Mouse (Mus musculus) liver, adult 2 months (tissue): ENCODE measurements around the gene Card11. TPM values are rescaled to one million over a fixed set of nuclear protein-coding genes. Genes with fewer than 3 reads are reported as not detected.
A peak's percentile ranks its signal among the peaks of the same experiment; 100 is the strongest.

Source experiments
- DNase-seq: peaks from one replicate; pipeline ENCODE4 v3.0.0-alpha.2; 2011; ENCODE audit warnings: low read depth, low spot score; ENCODE audit errors: extremely low read depth
- H3K27ac ChIP-seq: fragments of 200-500 bp; replicated peaks from 2 replicates; pipeline ENCODE4 v1.5.1; 2012; ENCODE audit warnings: low read depth, mild to moderate bottlenecking, control low read depth, inconsistent platforms, low read length; ENCODE audit not compliant: insufficient read depth
- H3K27me3 ChIP-seq: fragments of 200-500 bp; 2 replicates; pipeline ENCODE4 v1.6.1; 2012; ENCODE audit warnings: mild to moderate bottlenecking, moderate library complexity, low read length, inconsistent platforms; ENCODE audit not compliant: control insufficient read depth, insufficient read depth
- H3K36me3 ChIP-seq: fragments of 200-500 bp; 2 replicates; pipeline ENCODE4 v1.6.1; 2012; ENCODE audit warnings: low read length, inconsistent platforms; ENCODE audit not compliant: control insufficient read depth, insufficient read depth
- H3K4me1 ChIP-seq: fragments of 200-500 bp; 2 replicates; pipeline ENCODE4 v1.6.1; 2011; ENCODE audit warnings: low read length; ENCODE audit not compliant: control insufficient read depth, insufficient read depth
- H3K4me3 ChIP-seq: fragments of 200-500 bp; 2 replicates; pipeline ENCODE4 v1.5.1; 2011; ENCODE audit warnings: low read depth, mild to moderate bottlenecking, control low read depth, low read length, moderate library complexity; ENCODE audit not compliant: insufficient read depth
- H3K79me2 ChIP-seq: fragments of 200-500 bp; 2 replicates; pipeline ENCODE4 v1.6.1; 2012; ENCODE audit warnings: inconsistent platforms, mild to moderate bottlenecking, low read length, moderate library complexity; ENCODE audit not compliant: control insufficient read depth, insufficient read depth
- H3K9ac ChIP-seq: fragments of 200-500 bp; 2 replicates; pipeline ENCODE4 v1.6.1; 2012; ENCODE audit warnings: low read depth, mild to moderate bottlenecking, control low read depth, inconsistent platforms, low read length
- CTCF ChIP-seq: fragments of 200-500 bp; IDR thresholded peaks from 2 replicates; pipeline ENCODE4 v1.5.1; 2011; ENCODE audit warnings: low read depth, low read length, control low read depth
- POLR2A ChIP-seq: fragments of 200-500 bp; IDR thresholded peaks from 2 replicates; pipeline ENCODE4 v1.6.1; 2011; ENCODE audit warnings: low read length, control low read depth; ENCODE audit not compliant: insufficient read depth; ENCODE audit errors: extremely low read depth
- WGBS: fragments of 180-500 bp; shearing (Covaris S2); methylation state at CpG from one replicate; pipeline ENCODE4 v1.1.7; 2018; 5-methylcytosine and 5-hydroxymethylcytosine counted together
- polyA plus RNA-seq: library from polyadenylated mRNA; depleted of rRNA; stranded (reverse); fragments of >200 nt; gene quantifications from 2 replicates; pipeline ENCODE4 v1.2.3, GENCODE M21; 2012
- total RNA-seq: library from RNA; depleted of rRNA; stranded (reverse); fragments of >200 nt; gene quantifications from 2 replicates; pipeline ENCODE4 v1.2.3, GENCODE M21; 2014

Gene Card11
- total and polyA plus RNA-seq, 2 experiments: 0.09 to 0.71 TPM

DNA sequence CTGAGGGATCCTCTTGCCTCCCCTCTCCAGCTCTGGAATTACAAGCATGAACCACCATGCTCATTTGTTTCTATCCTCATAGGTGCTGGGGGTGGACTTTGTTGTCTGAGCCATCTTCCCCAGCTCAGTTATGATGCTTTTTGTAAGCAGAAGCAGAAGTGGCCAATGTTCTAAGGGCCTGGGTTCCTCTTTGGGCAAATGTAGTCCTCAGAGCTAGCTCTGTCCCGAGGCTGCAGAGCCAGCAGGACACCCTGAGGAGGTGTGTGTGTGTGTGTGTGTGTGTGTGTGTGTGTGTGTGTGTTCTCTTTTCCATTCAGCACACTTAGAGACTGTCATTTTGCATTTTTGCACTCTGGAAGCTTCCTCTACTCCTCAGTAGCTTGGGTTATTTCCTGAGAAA, 38.0 kb upstream of the Card11 start:
- Histone ChIP-seq H3K4me1 (no peaks in the 10 kb centered on the region), H3K4me3 (no peak overlapping the region), H3K36me3 (no peaks in the 10 kb centered on the region), H3K9ac (no peak overlapping the region), H3K27me3 (no peaks in the 10 kb centered on the region), H3K79me2 (no peaks in the 10 kb centered on the region), H3K27ac (no peak overlapping the region)
- WGBS: 50% methylated on average over 1 of the region's 1 CpGs
- peak; percentile 9 for DNase-seq
- TF ChIP-seq POLR2A (no peak), CTCF (no peak)

- Histone ChIP-seq H3K27me3 (no peaks in the 10 kb centered on the region), H3K27ac (no peak overlapping the region), H3K9ac (no peak overlapping the region), H3K4me1 (no peaks in the 10 kb centered on the region), H3K4me3 (no peak overlapping the region), H3K36me3 (no peaks in the 10 kb centered on the region), H3K79me2 (no peaks in the 10 kb centered on the region)
- 92% methylated on average over 6 of the region's 6 CpGs for WGBS
- TF ChIP-seq CTCF (no peak), POLR2A (no peak)
- DNase-seq: no peak
Observed at GRCm38 (mm10) chr5:141035346-141035745, 35.0 kb upstream of the Card11 start.

DNA sequence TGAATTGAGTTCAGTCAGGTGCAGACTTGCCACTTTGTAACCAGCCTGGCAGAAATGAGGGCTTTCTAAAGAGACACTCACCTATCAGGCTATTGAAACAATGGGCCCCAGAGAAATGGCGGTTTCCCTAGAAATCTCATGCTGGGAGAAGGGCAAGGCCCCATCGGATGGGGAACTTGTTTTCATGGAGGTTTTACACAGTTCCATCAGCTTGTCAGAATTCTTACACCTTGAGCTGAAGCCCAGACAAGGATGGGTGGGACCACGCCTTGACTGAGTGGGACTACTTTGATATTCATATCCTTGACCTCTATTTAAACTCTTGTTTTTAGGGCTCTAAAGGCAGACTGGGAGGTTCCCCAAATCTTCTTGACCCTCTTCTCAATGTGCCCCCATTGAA, 33.9 kb upstream of the Card11 start:
- Histone ChIP-seq H3K9ac (no peak overlapping the region), H3K4me1 (no peaks in the 10 kb centered on the region), H3K27ac (no peak overlapping the region), H3K27me3 (no peaks in the 10 kb centered on the region), H3K79me2 (no peaks in the 10 kb centered on the region), H3K4me3 (no peak overlapping the region), H3K36me3 (no peaks in the 10 kb centered on the region)
- WGBS: 77% methylated on average over 3 of the region's 3 CpGs
- TF ChIP-seq CTCF: no peak
- no peak for TF ChIP-seq POLR2A
- no peak for DNase-seq

DNA sequence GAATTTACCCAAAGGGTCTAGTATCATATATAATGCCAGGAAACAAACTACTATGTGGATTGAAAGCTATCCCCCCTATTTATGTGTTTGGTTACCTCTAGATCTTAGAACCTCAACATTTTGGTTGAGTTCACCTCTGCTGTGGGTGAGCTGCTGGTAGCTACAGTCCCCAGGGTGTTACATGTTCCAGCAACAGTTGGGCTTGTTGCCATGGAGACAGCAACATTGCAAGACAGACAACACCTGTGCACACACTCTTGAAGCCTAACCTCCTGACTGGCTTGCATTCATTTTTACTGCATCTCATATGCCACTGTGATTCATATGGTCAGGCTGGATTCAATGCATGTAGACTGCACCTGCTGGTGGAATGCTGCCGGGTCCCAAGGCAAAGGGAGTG, 32.6 kb upstream of the Card11 start:
- TF ChIP-seq CTCF (no peak), POLR2A (no peak)
- Histone ChIP-seq H3K4me1 (no peaks in the 10 kb centered on the region), H3K4me3 (no peak overlapping the region), H3K9ac (no peak overlapping the region), H3K27ac (no peak overlapping the region), H3K27me3 (no peaks in the 10 kb centered on the region), H3K79me2 (no peaks in the 10 kb centered on the region), H3K36me3 (no peaks in the 10 kb centered on the region)
- 90% methylated on average over 1 of the region's 1 CpGs for WGBS
- DNase-seq: no peak

- H3K4me1 ChIP-seq: no peaks in the 10 kb centered on the region
- no peak for DNase-seq
- no peak overlapping the region for H3K4me3 ChIP-seq
- TF ChIP-seq CTCF (no peak), POLR2A (no peak)
- H3K27me3 ChIP-seq: no peaks in the 10 kb centered on the region
- H3K27ac ChIP-seq: no peak overlapping the region
- no peak overlapping the region for H3K9ac ChIP-seq
- 91% methylated on average over 2 of the region's 2 CpGs for WGBS
- H3K36me3 ChIP-seq: no peaks in the 10 kb centered on the region
- H3K79me2 ChIP-seq: no peaks in the 10 kb centered on the region
Observed at GRCm38 (mm10) chr5:141029364-141029763, 29.0 kb upstream of the Card11 start.

GRCm38 (mm10) chr5:141025635-141026034, 25.3 kb upstream of the Card11 start:
- Histone ChIP-seq H3K36me3 (no peaks in the 10 kb centered on the region), H3K4me3 (no peak overlapping the region), H3K79me2 (no peaks in the 10 kb centered on the region), H3K27me3 (peaks cover 2% of the 10 kb centered on the region; the same call in 1 of the 2 replicates), H3K9ac (no peak overlapping the region), H3K4me1 (no peaks in the 10 kb centered on the region), H3K27ac (no peak overlapping the region)
- no peak for DNase-seq
- TF ChIP-seq CTCF (no peak), POLR2A (no peak)
- 90% methylated on average over 3 of the region's 3 CpGs for WGBS
